ENCODE assay signal across 19 mouse cellular contexts in the genomic region with DNA sequence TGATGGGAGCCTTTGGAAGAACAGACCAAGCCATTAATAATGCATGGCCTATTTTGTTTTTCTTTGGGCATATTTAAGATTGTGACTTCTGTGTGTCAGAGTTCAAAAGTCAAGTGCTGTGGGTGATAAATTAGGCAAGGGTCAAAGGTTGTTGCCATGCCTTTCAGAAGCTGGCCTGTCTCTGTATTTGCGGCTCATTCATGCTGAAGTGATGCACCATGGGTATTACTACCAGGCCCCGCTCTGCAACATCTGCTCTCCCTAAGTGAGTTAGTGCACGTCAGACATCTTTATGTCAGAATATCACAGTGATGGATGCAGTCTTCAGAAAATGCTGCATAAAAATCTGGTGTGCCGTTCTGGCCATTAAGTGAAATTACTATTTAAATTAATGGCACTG.
DNase-seq lines count a peak whose midpoint lies in the region; ATAC-seq and TF ChIP-seq lines count a peak whose summit lies in the region.
"Had no signal": no experiment of that assay in that cellular context is flagged by ENCODE, and none has a peak within 500 bp of the region (broad histone marks: within the 10 kb centered on the region; RNA-seq: fewer than 3 reads in every experiment).

No protein-coding gene starts in this region.

- DNase-seq in kidney, adult 18-20 months: no peak
- DNase-seq in neural tube, embryonic 10.5 days (ENCODE audit: extremely low spot score, low spot score): peak; percentile 78
- peak; percentile 16 for DNase-seq in hindlimb bud, embryonic 11.5 days (ENCODE audit: extremely low spot score, low read depth, low spot score)
- DNase-seq in adrenal gland, postnatal 14 days: no peak
- no peak for DNase-seq in cerebellum, adult 2 months
- DNase-seq: cerebellum, adult 18-20 months; layer of hippocampus, adult 9-11 months; thymus, postnatal 14 days had no signal

- WGBS in kidney, embryonic 15.5 days: 31% methylated on average over 4 of the region's 4 CpGs
- WGBS in neural tube, embryonic 15.5 days: 13% methylated on average over 4 of the region's 4 CpGs
- 62% methylated on average over 4 of the region's 4 CpGs for WGBS in liver, embryonic 12.5 days (ENCODE audit: insufficient replicate concordance)
- 47% methylated on average over 4 of the region's 4 CpGs for WGBS in cerebellum, adult 2 months

- H3K4me1 ChIP-seq in kidney, embryonic 15.5 days: no peaks in the 10 kb centered on the region
- peaks cover 12% of the 10 kb centered on the region for H3K4me1 ChIP-seq in neural tube, embryonic 15.5 days
- no peaks in the 10 kb centered on the region for H3K4me1 ChIP-seq in liver, embryonic 12.5 days
- no peaks in the 10 kb centered on the region for H3K4me1 ChIP-seq in cerebellum, adult 2 months (ENCODE audit: control insufficient read depth, insufficient read depth, low read length)
- H3K4me1 ChIP-seq: embryonic facial prominence, embryonic 13.5 days; intestine, embryonic 15.5 days; lung, embryonic 15.5 days; megakaryocyte, embryonic 14.5 days; stomach, embryonic 15.5 days had no signal

- TF ChIP-seq POLR2A in cerebellum, adult 2 months (IDR thresholded peaks at IDR 0.05; ENCODE audit: borderline replicate concordance, insufficient read depth, low read length): no peak

- no peak for TF ChIP-seq CTCF in cerebellum, adult 2 months (IDR thresholded peaks at IDR 0.05; ENCODE audit: borderline replicate concordance, insufficient read depth, low read depth, low read length)

- H3K4me3 ChIP-seq in kidney, embryonic 15.5 days (replicated peaks): no peak overlapping the region
- no peak overlapping the region for H3K4me3 ChIP-seq in neural tube, embryonic 15.5 days (replicated peaks)
- no peak overlapping the region for H3K4me3 ChIP-seq in liver, embryonic 12.5 days
- no peak overlapping the region for H3K4me3 ChIP-seq in cerebellum, adult 2 months (replicated peaks; ENCODE audit: insufficient read depth, low read depth, low read length)
- H3K4me3 ChIP-seq: embryonic facial prominence, embryonic 13.5 days; intestine, embryonic 15.5 days; limb, embryonic 12.5 days; lung, embryonic 15.5 days; megakaryocyte, embryonic 14.5 days; stomach, embryonic 15.5 days had no signal

- no peak overlapping the region for H3K4me2 ChIP-seq in kidney, embryonic 15.5 days
- no peak overlapping the region for H3K4me2 ChIP-seq in neural tube, embryonic 15.5 days
- H3K4me2 ChIP-seq in liver, embryonic 12.5 days: no peak overlapping the region
- H3K4me2 ChIP-seq: embryonic facial prominence, embryonic 13.5 days; intestine, embryonic 15.5 days; limb, embryonic 12.5 days; lung, embryonic 15.5 days; stomach, embryonic 15.5 days had no signal

- no peaks in the 10 kb centered on the region for H3K27me3 ChIP-seq in kidney, embryonic 15.5 days
- no peaks in the 10 kb centered on the region; the same call in 1 of the 2 replicates for H3K27me3 ChIP-seq in neural tube, embryonic 15.5 days (replicated peaks)
- H3K27me3 ChIP-seq in liver, embryonic 12.5 days (replicated peaks): no peaks in the 10 kb centered on the region
- no peaks in the 10 kb centered on the region for H3K27me3 ChIP-seq in cerebellum, adult 2 months (ENCODE audit: control insufficient read depth, insufficient read depth, low read length)
- H3K27me3 ChIP-seq: embryonic facial prominence, embryonic 13.5 days; intestine, embryonic 15.5 days; limb, embryonic 12.5 days; lung, embryonic 15.5 days; megakaryocyte, embryonic 14.5 days; stomach, embryonic 15.5 days had no signal

- no peaks in the 10 kb centered on the region for H3K9me3 ChIP-seq in kidney, embryonic 15.5 days (replicated peaks)
- H3K9me3 ChIP-seq in neural tube, embryonic 15.5 days (replicated peaks): no peaks in the 10 kb centered on the region
- H3K9me3 ChIP-seq in liver, embryonic 12.5 days (replicated peaks): no peaks in the 10 kb centered on the region
- H3K9me3 ChIP-seq: embryonic facial prominence, embryonic 13.5 days; intestine, embryonic 15.5 days; limb, embryonic 12.5 days; lung, embryonic 15.5 days; stomach, embryonic 15.5 days had no signal

- 0 out of 2 replicates have a peak, but pooled peaks have one; percentile 18 for ATAC-seq in kidney, embryonic 15.5 days (replicated peaks; ENCODE audit: low FRiP score)
- ATAC-seq in neural tube, embryonic 15.5 days (ENCODE audit: low FRiP score): no peak
- no peak for ATAC-seq in liver, embryonic 12.5 days
- ATAC-seq: forebrain, embryonic 16.5 days; intestine, embryonic 15.5 days had no signal

- no peak overlapping the region for H3K27ac ChIP-seq in kidney, embryonic 15.5 days
- no peak overlapping the region for H3K27ac ChIP-seq in neural tube, embryonic 15.5 days (replicated peaks)
- no peak overlapping the region for H3K27ac ChIP-seq in liver, embryonic 12.5 days
- no peak overlapping the region for H3K27ac ChIP-seq in cerebellum, adult 2 months (ENCODE audit: insufficient read depth, low read length)
- H3K27ac ChIP-seq: embryonic facial prominence, embryonic 13.5 days; intestine, embryonic 15.5 days; limb, embryonic 12.5 days; lung, embryonic 15.5 days; stomach, embryonic 15.5 days had no signal

- no peaks in the 10 kb centered on the region for H3K36me3 ChIP-seq in kidney, embryonic 15.5 days
- H3K36me3 ChIP-seq in neural tube, embryonic 15.5 days: no peaks in the 10 kb centered on the region
- no peaks in the 10 kb centered on the region for H3K36me3 ChIP-seq in liver, embryonic 12.5 days
- H3K36me3 ChIP-seq: embryonic facial prominence, embryonic 13.5 days; G1E; intestine, embryonic 15.5 days; limb, embryonic 12.5 days; lung, embryonic 15.5 days; stomach, embryonic 15.5 days had no signal

- no peak overlapping the region for H3K9ac ChIP-seq in kidney, embryonic 15.5 days
- H3K9ac ChIP-seq in neural tube, embryonic 15.5 days (replicated peaks): no peak overlapping the region
- no peak overlapping the region for H3K9ac ChIP-seq in liver, embryonic 12.5 days
- H3K9ac ChIP-seq: embryonic facial prominence, embryonic 13.5 days; intestine, embryonic 15.5 days; limb, embryonic 12.5 days; lung, embryonic 15.5 days; stomach, embryonic 15.5 days had no signal

Comparison
In these comparisons a context has a peak if more than half of its experiments do, and no peak if none do; other contexts are left out.
1. DNase-seq: peak in neural tube, embryonic 10.5 days (single experiment) and hindlimb bud, embryonic 11.5 days (single experiment); none in kidney, adult 18-20 months (single experiment), adrenal gland, postnatal 14 days (single experiment) and cerebellum, adult 2 months (0 of 2).